Mouse (Mus musculus) gonadal fat pad, adult 2 months (tissue): ENCODE data around the gene Zfand2a. TPM values are rescaled to one million over a fixed set of nuclear protein-coding genes. Genes with fewer than 3 reads are reported as not detected.

ENCODE experiments used
- DNase-seq: peaks from one replicate; pipeline ENCODE4 v3.0.0-alpha.2; 2012; ENCODE audit warnings: low read depth
- polyA plus RNA-seq: library from polyadenylated mRNA; depleted of rRNA; stranded (reverse); fragments of >200 nt; gene quantifications from 2 replicates; pipeline ENCODE4 v1.2.3, GENCODE M21; 2012

The Zfand2a gene
- polyA plus RNA-seq, 1 experiment: 26.0 TPM

DNA sequence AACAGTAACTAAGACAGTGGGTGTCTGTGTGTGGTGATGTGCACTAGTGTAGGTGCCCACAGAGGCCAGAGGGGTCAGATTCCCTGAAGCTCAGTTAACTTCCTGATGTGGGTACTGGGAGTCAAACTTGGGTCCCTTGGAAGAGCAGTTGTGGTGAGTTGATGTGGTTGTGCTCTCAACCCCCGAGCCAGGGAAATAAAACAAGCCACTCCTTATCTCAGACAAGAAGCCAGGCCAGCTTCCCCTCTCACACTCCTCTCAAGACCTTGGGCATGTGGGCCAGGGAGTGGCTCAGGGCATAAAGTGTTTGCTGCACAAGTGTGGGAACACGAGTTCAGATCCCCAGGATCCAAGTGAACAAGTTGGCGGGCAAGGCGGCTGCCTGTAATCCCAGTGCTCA, 17.5 kb downstream of the Zfand2a start:
- no peak for DNase-seq

DNA sequence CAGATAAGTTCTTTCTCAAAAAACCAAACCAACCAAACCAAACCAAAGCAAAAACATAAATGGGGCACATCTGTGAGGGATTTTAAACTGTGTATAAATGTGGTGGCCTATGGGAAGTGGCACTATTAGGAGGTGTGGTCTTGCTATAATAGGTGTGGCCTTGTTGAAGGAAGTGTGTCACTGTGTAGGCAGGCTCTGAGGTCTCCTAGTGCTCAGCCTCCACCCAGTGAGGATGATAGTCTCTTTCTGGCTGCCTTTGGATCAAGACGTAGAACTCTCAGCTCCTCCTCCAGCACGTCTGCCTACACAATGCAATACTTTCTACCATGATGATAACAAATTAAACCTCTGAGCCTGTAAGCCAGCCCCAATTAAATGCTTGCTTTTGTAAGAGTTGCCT, 18.0 kb downstream of the Zfand2a start:
- no peak for DNase-seq

DNA sequence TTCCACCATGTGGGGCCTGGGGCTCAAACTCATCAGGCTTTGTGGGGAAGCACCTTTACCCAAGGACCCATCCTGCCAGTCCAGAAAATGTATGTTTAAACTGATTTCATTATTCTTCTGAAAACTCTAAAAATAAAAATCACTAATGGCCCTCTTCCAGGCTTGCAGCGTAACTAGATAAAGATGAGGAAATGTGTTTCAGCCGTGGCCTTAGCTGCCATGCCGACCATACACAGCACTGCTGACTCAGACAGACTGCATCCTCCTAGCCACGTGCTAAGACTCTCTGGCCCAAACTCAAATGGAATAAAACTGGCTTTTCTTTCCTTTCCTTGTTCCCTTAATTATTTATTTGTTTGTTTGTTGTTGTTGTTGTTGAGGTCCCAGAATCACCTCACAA, 19.5 kb downstream of the Zfand2a start:
- DNase-seq: no peak

DNA sequence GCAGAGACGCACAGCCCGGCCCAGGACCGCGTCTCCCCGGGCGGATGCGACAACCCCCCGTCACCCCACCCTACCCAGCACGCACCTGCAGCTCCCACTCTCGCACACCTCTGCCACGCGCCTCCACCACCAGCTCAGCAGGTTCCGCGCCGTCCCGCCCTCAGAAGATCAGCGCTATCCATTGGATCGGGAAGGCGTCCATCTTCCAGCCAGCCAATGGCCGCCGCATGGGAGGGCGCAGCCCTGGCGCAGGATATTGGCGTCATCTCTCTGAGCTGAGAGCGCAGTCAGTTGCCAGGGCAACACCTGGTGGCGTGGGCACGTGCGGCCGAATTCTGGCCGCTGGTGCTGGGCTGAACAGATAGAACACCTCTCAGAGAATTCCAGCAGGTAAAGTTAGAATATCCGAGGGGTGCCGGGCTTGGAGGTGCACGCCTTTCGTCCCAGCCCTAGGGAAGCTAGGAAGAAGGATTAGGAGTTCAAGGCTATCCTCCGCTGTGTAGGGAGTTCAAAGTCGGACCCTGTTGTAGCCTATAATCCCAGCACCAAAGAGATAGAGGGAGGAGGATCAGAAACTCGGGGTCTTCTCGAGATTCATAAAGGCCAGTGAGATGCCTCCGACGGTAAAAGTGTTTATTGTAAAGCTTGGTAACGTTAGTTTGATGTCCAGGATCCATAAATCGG, 23.8 kb downstream of the Zfand2a start, which contains the start of gene 3110082I17Rik:
TSS of gene 3110082I17Rik (minus strand) at position 144 of the 684 bp plus-strand sequence.
- peak; percentile 51 for DNase-seq

DNA sequence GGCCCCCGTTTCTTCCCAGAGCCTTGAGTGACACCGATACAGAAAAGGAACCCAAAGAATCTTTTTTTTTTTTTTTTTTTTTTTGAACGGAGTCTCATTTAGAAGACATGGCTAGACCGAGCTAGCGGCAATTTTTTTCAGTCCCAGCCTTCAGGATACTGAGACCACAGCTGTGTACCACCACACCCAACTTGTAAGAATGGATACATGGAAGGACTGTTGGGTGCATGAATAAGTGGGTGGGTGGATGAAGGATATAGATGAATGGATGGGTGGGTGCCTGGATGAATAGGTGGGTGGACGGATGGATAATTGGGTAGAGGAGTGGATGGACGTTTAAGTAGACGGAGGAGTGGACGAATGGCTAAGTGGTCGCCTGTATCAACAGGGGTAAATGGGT, 24.4 kb downstream of the Zfand2a start:
- DNase-seq: no peak

DNA sequence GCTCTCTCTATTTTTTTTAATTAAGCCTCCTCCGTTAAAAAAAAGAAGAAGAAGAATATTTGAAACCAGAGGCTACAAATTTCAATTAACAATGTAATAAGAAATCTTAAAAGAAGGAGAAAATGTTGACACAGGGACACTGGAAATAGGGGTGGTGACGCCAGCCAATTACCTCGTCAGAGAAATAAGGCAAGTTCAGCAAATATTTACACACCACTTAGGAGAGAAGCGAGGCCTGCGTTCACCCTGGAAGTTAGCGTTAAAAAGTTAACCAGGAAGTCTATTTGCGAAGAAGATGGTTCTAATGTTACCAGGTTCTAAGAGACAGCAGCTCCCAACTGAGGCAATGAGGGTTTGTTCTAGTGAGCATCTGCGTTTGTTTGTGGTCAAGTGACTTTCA, 27.1 kb downstream of the Zfand2a start:
- DNase-seq: no peak

DNA sequence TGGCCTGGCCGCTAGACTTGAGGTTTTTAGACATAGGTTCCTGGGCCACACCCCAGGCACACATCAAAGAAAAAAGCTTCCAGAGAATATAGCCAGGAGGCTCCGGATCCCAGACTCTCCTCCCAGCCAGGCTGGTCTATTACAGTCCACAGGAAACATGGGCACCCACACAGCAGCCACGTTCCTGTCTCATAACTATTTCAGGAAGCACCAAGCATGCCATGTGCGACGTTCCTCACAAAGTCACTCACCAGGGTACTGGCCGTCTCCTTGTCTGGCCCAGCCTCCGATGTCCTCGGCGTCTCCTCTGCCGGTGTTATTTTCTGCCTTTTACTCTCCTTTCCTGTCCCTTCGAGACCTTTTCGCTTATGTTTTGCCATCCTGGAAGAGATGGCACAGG, 29.2 kb downstream of the Zfand2a start:
- no peak for DNase-seq

DNA sequence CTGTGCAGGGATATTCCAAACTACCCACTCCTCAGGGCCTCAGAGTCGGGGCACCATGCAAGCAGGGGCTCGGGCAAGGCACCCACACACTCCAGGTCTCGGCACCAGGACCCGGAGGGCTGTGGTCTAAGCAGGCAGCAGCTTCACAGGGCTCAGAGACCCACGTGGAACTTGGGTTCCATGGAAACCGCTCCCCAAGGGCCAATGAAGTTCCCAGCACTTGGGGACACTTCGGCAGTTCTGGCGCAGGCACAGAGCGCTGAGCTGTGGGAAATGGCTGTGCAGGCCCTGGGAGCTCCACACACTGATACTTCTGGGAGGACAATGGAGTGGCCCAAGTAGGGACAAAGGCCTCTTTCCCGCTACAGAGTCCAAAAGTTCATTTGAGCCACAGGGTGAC, 31.3 kb downstream of the Zfand2a start:
- DNase-seq: no peak

DNA sequence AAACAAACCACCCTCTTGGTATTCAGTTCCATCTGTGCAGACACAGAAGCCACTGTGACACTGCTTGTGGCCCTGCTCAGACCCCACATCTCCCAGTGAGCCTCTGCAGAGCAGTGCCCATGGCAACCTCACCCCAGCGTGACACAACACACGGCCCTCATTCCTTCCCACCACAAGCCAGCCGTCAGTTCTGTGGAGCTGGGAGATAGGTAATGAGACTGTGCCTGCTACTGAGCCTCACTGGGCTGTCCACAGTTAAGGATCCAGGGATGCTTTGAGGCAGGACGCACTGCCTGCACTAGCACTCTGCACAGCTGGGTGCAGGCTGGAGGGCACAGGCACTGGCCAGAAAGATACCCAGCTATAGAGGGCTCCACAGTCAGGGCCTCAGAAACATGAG, 34.4 kb downstream of the Zfand2a start:
- DNase-seq: no peak

DNA sequence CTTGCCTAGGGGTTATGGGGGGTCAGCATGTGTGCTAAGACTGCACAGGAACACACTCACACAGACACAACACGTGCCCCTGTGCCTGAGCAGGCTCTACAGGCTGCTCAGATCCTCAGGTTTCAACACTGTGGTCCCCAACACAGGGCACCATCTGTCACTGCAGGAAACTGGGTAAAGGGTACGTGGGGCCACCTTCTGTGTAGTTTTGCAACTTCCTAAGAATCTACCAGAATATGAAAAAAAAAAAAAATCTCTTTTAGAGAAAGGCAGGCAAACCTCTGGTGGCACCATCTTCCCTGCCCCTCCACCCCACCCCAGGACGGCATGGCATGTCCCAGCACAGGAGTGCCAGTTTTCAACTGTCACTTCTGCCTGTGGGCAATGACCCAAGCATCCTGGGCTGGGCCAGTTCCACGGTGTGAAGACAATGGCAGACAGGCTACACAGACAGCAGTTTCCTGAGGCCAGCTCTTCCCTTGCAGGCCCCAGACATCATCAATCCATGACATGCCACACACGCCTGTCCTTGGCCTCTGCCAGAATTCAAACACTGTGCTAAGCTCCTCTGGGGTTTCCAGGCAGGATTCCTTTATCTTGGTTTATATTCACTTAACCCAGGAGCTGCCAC, 35.1 kb downstream of the Zfand2a start:
- DNase-seq: no peak

DNA sequence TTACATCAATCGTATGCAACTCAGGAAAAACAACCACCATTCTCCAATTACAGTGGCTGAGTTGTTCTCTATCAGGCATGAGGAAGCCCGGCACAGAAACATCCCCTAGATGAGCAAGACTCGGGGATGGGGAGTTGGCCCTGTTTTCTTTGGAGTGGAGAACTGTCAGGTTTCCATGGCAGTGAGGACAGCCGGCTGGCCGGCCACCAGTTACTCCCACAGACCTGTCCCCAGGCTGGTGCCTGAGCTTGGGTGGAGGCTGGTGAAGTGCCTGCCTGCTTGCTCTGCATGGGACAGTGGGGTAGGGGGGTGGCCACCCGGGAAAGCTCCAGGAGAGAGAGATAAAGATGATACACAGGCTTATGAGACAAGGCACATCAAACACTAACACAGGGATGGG, 36.3 kb downstream of the Zfand2a start:
- DNase-seq: no peak

DNA sequence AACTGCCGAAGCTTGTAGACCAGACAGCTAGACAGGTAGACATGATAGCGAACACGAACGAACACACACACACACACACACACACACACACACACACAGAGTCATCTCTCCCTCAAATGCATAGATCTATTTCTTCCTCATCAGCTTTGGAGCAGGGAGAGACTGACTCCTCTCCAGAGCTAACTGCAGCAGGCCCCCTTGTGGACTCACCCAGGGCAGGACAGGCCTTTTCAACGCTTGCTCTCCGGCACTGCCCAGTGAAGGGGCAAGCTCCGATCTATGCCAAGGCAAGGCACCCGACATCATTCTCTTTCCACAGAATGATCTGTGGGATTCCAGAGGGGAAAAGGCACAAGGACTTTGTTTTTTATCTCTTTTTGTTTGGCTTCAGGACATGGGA, 39.1 kb downstream of the Zfand2a start:
- no peak for DNase-seq

DNA sequence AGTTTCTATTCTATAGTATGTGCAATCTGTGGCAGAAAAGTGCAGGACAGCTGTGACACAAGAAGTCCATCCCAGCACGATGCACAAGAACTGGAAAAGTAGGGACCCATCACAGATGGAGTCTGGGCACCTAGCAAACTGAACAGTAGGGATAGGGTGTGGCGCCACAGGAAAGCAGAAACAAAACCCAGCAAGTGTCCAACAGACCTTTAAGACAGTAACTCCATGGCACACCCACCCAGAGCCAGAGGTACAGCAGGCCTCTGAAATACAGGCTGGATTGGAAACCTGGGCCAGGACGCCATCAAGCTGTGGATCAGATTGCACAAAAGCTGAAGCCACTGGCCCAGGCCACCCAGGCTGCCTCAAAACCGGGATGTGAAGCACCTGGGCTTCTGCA, 41.4 kb downstream of the Zfand2a start:
- no peak for DNase-seq

DNA sequence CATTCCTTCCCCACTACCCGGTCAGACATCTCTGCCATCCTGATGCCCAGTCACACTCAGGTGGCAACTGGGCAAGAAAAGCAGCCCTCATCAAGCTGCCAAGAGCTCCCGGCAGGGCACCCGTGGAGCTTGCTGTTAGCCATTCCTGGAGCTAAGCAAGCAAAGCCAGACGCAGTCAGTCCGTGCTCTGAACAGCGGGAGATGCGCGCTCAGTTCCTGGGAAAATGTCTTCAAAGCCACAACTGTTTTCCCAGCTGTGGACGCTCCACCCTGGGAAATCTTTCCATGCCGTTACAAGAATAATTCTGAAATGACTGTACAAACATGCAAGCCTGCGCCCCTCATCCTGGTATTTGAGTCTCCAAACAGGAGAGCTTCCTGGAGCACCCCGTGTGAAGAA, 41.9 kb downstream of the Zfand2a start:
- DNase-seq: no peak

DNA sequence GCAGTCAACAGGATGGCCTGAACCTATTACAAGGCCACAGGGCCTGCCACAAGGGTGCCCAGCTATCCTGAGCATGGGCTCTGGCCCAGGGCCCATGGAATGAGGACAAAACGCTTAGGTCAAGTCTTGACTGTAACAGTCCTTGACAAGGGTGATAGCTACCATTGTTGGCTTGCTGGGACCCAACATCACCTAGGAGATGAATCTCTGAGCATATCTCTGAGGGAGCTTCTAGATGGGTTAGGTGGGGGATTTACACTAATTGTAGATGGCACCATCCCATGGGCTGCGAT, 42.7 kb downstream of the Zfand2a start:
- DNase-seq: no peak

DNA sequence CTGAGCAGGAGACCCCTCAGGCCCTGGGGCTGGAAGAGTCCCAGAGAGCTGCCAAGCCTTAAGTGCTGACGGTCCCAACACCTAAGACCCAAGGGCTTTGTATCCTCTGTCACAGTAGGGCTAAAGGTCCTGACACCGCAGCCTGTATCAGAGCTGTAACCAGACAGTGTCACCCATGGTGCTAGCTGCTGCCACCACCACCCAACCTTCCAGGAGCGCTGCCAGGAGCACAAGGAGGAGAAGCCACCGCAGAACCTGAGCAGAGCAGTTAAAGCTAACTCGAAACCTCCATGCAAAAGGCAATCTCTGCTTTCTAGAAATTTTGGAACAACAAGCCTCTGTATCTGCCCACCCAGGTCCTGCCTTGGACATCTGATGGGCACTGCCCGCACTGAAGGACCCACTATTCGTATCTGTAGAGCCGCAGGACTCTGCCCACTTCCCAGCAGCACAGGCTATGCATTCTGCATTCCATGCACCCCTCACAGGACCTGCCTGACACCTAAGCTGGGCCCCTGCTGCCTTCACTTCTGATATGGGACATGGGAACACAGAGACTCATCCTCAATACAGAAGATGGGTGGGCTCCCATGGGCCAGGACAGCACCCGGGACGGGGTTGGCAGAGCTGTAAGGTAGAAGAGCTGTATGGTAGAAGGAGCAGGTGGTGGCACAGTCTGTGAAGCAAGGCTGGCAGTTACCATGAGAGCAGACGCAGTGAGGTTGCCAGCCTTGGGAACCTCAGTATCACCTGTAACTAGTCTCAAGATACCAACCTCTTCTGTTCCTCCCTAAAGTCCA, 43.2 kb downstream of the Zfand2a start:
- DNase-seq: no peak

DNA sequence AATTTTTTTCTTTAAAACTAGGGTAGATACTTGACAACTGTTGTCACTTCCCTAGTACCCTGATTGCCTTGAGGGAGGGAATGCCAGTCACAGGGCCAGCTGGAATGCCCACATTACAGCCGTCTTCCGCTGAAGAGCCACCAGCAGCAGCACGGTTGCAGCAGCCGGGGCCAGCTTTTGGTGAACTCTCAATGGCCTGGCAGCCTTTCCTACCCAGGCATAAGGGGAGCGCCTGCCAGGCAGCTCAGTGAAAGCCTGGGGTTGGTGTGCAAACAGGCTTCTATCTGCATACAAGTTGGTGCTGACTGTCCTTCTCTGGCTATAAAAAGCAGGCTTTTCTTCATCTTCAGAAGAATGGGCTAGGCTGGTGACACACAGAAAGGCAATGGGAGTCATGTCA, 43.9 kb downstream of the Zfand2a start:
- DNase-seq: no peak

DNA sequence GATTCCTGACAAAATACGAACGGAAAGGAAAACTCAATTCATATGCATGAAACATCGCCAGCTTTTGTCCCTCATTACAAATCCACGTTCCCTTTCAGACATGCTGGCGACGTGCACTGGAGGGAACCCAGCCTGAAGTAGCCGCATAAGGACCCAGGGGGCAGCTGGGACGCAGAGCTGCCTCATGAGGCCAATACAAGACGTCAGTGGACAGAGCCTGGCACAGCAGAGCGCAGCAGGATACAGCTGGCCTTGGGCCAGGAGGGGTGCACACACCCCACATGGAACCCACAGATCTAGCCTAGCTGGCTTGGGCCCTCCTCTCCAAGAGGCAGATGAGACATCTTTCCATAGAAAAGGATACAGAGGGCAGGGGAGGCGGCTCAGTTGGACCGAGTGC, 45.9 kb downstream of the Zfand2a start:
- DNase-seq: no peak

DNA sequence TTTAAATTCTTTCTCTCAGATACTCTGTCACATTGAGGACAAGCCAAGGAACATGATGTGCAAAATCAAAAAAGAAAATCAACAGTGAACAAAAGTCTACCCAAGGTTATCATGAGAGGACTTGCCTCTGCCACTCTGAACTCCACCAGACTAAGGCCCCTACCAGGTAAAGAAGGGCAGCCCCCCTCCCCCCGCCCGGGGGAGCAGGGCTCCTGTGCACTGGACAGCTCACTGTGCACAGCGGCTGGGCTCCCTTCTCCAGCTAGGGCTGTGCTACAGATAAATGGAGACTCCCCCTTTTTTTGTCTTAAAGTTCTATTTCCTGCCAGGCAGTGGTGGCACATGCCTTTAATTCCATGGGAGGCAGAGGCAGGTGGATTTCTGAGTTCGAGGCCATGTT, 46.6 kb downstream of the Zfand2a start:
- DNase-seq: no peak

DNA sequence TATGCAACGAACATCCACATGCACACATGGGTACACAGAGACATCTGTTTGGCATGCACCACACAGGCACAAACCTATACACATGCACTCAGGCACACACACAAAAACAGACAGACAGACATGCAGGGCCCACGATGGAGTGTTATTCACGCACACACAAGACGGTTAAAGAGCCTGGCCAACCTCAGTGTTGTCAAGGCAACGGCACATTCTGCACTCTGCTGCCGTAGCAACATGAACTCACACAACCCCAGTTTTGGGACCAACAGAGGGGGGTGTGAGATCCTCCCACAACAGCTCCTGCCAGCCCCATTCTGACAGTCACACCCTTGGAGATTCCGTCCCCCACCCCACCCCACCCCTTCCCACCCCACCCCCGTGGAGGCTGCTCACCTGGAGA, 49.4 kb downstream of the Zfand2a start:
- no peak for DNase-seq

DNA sequence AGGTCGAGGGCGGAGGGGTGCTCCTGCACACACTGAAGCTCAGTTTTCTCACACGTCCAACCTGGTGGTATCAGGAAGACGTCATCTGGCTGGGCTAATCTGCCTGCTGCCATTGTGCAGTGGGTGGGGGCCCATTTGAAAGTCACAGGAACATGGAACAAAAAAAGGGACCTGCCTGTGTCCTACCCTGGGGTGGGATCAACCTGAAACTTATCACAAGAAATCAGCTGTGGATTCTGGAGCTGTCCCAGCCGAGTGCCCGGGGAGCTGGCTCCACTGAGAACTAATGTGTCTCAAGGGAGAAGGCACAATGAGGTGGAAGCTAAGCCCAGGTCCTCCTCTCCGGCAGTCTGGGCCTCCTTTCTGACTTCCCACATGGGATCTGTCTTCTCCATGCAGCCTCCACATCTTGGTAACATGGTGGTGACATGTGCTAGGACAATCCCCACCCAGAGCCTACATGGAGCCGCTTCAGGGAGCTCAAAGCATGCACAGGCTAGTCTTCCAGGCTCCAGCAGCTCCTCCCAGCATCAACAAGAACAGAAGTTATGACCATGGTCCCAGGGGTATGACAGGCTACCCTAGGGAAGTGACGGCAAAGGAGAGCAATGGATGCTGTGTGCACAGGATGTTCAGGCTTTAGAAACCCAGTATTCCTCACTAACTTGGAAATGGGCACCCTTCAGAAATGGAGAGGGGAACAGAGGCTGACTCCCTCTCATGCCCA, 50.3 kb downstream of the Zfand2a start:
- DNase-seq: no peak

DNA sequence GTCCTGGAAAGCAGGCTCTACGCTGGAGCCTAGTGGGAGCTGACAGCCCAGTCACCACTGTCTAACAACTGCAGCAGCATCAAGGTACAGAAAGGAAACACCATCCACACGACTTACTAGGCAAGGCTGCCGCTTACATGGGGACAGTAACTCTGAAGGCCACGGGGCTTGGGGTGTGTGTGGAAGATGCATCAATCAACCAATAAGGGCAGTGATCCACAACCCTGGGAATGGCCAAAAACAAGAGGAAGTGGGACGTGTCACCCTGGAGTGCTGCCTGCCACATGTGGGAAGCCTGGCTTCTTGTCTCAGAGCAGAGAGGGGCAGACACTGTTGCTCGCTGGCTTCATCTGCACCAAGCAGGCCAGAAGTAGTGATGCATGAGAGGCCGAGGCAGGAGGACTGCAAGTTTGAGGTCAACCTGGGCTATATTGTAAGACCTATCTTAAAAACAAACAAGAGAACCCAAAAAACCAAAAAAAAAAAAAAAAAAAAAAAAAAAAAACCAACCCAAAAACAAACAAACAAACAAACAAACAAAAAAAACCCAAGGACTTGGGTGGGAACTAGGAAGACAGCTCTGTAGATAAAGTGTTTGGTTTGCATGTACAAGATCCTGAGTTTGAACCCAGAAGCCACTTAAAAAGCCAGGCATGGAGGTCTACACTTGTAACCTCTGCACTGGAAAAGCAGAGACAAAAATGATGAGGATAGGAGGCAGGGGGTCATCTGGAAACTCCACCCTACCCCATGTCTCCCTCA, 51.4 kb downstream of the Zfand2a start:
- no peak for DNase-seq
